Mouse (Mus musculus) forebrain, embryonic 11.5 days (tissue): Measurements from ENCODE around the gene Lars2. TPM values are rescaled to one million over a fixed set of nuclear protein-coding genes. Genes with fewer than 3 reads are reported as not detected.
A peak's percentile ranks its signal among the peaks of the same experiment; 100 is the strongest.
"Not testable (repeated sequence)": the region's sequence is repeated elsewhere in the genome, so short reads cannot be mapped to it uniquely, and the experiment has no call there.

Experiments
- ATAC-seq: fragments of 200-750 bp; cut with Nextera tagmentation; replicated peaks from 2 replicates; pipeline ENCODE4 v1.8.0; 2017; ENCODE audit warnings: moderate TSS enrichment; ENCODE audit not compliant: low FRiP score
- DNase-seq: peaks from one replicate; pipeline ENCODE4 v3.0.0-alpha.2; 2017; ENCODE audit warnings: low spot score
- H3K27ac ChIP-seq: fragments of 300-500 bp; sonication (generic); 2 replicates; pipeline ENCODE4 v1.5.1; 2014; ENCODE audit warnings: low read depth, low read length
- H3K27me3 ChIP-seq: fragments of 300-500 bp; sonication (generic); 2 replicates; pipeline ENCODE4 v1.6.1; 2014; ENCODE audit warnings: mild to moderate bottlenecking, low read length, mixed read lengths; ENCODE audit not compliant: control insufficient read depth, insufficient read depth
- H3K36me3 ChIP-seq: fragments of 300-500 bp; sonication (generic); 2 replicates; pipeline ENCODE4 v1.6.1; 2014; ENCODE audit warnings: mild to moderate bottlenecking, low read length, moderate library complexity, mixed read lengths; ENCODE audit not compliant: control insufficient read depth, insufficient read depth
- H3K4me1 ChIP-seq: fragments of 300-500 bp; sonication (generic); replicated peaks from 2 replicates; pipeline ENCODE4 v1.6.1; 2014; ENCODE audit warnings: low read length, mixed read lengths; ENCODE audit not compliant: control insufficient read depth, insufficient read depth
- H3K4me2 ChIP-seq: fragments of 300-500 bp; sonication (generic); 2 replicates; pipeline ENCODE4 v1.6.1; 2014; ENCODE audit warnings: low read depth, mild to moderate bottlenecking, low read length, moderate library complexity, mixed read lengths; ENCODE audit not compliant: severe bottlenecking
- H3K4me3 ChIP-seq: fragments of 300-500 bp; sonication (generic); 2 replicates; pipeline ENCODE4 v1.5.1; 2014; ENCODE audit warnings: low read depth, low read length
- H3K9ac ChIP-seq: fragments of 300-500 bp; sonication (generic); 2 replicates; pipeline ENCODE4 v1.6.1; 2014; ENCODE audit warnings: low read length
- H3K9me3 ChIP-seq: fragments of 300-500 bp; sonication (generic); 2 replicates; pipeline ENCODE4 v1.6.1; 2016; ENCODE audit warnings: low read length, mixed read lengths; ENCODE audit not compliant: control insufficient read depth
- WGBS: fragments of 180-500 bp; shearing (Covaris S2); extraction: QIAGEN DNeasy Blood & Tissue Kit; methylation state at CpG from one replicate; pipeline ENCODE4 v1.1.7; 2014; 5-methylcytosine and 5-hydroxymethylcytosine counted together
- polyA plus RNA-seq: library from polyadenylated mRNA; unstranded; fragments of >200 nt; fragmentation: Nextera tagmentation; extraction: Ambion mirVana; gene quantifications from 2 replicates; pipeline ENCODE4 v1.2.1, GENCODE M21; 2014

The Lars2 gene
- polyA plus RNA-seq, 1 experiment from 2014 or later, result 836 TPM

GRCm38 (mm10) chr9:123343069-123343468, 23.7 kb upstream of the Lars2 start:
- H3K27ac ChIP-seq, result no peak overlapping the region
- H3K4me2 ChIP-seq, result no peak overlapping the region
- H3K4me3 ChIP-seq, result no peak overlapping the region
- H3K36me3 ChIP-seq, result no peaks in the 10 kb centered on the region
- 83% methylated on average over 3 of the region's 3 CpGs for WGBS
- no peaks in the 10 kb centered on the region for H3K9me3 ChIP-seq
- H3K27me3 ChIP-seq, result no peaks in the 10 kb centered on the region
- no peak for DNase-seq
- no peaks in the 10 kb centered on the region for H3K4me1 ChIP-seq
- ATAC-seq, result no peak
- no peak overlapping the region for H3K9ac ChIP-seq

GRCm38 (mm10) chr9:123349286-123349685, 17.4 kb upstream of the Lars2 start:
- 82% methylated on average over 1 of the region's 1 CpGs for WGBS
- not testable (repeated sequence) for H3K4me3 ChIP-seq, H3K9ac ChIP-seq, H3K9me3 ChIP-seq, H3K27me3 ChIP-seq, ATAC-seq, H3K4me2 ChIP-seq, H3K4me1 ChIP-seq, DNase-seq, H3K36me3 ChIP-seq, H3K27ac ChIP-seq

- H3K4me3 ChIP-seq, result no peak overlapping the region
- no peaks in the 10 kb centered on the region for H3K36me3 ChIP-seq
- H3K4me1 ChIP-seq, result no peaks in the 10 kb centered on the region
- no peak for DNase-seq
- no peak for ATAC-seq
- H3K9ac ChIP-seq, result no peak overlapping the region
- no peak overlapping the region for H3K4me2 ChIP-seq
- no peaks in the 10 kb centered on the region for H3K27me3 ChIP-seq
- H3K9me3 ChIP-seq, result no peaks in the 10 kb centered on the region
- H3K27ac ChIP-seq, result no peak overlapping the region
- 61% methylated on average over 3 of the region's 3 CpGs for WGBS
Observed at GRCm38 (mm10) chr9:123359981-123360380, 6.7 kb upstream of the Lars2 start.

GRCm38 (mm10) chr9:123365353-123365752, 1.4 kb upstream of the Lars2 start:
- no peak overlapping the region for H3K9ac ChIP-seq
- H3K27ac ChIP-seq, result no peak overlapping the region
- no peaks in the 10 kb centered on the region for H3K27me3 ChIP-seq
- no peaks in the 10 kb centered on the region for H3K9me3 ChIP-seq
- no peak overlapping the region for H3K4me3 ChIP-seq
- no peaks in the 10 kb centered on the region for H3K36me3 ChIP-seq
- DNase-seq, result no peak
- ATAC-seq, result no peak
- 84% methylated on average over 1 of the region's 1 CpGs for WGBS
- H3K4me1 ChIP-seq, result no peaks in the 10 kb centered on the region
- no peak overlapping the region for H3K4me2 ChIP-seq

GRCm38 (mm10) chr9:123365942-123366707, 602 bp upstream of the Lars2 start:
- WGBS, result 41% methylated on average over 9 of the region's 9 CpGs
- H3K9ac ChIP-seq, result peak overlapping the region; percentile 79
- H3K9me3 ChIP-seq, result no peaks in the 10 kb centered on the region
- no peaks in the 10 kb centered on the region for H3K27me3 ChIP-seq
- peak overlapping the region; percentile 59 for H3K4me2 ChIP-seq
- H3K4me1 ChIP-seq, result no peaks in the 10 kb centered on the region
- no peak overlapping the region for H3K27ac ChIP-seq
- no peak for DNase-seq
- peak; percentile 54; the same call in 1 of the 2 replicates for ATAC-seq
- peak overlapping the region; percentile 78 for H3K4me3 ChIP-seq
- no peaks in the 10 kb centered on the region for H3K36me3 ChIP-seq

GRCm38 (mm10) chr9:123367636-123368035, 909 bp downstream of the Lars2 start:
- peak overlapping the region; percentile 79 for H3K9ac ChIP-seq
- H3K27me3 ChIP-seq, result no peaks in the 10 kb centered on the region
- no peaks in the 10 kb centered on the region for H3K4me1 ChIP-seq
- peak overlapping the region; percentile 56 for H3K4me2 ChIP-seq
- DNase-seq (no peak), ATAC-seq (no peak)
- H3K27ac ChIP-seq, result no peak overlapping the region
- no peaks in the 10 kb centered on the region for H3K9me3 ChIP-seq
- peak overlapping the region; percentile 78 for H3K4me3 ChIP-seq
- H3K36me3 ChIP-seq, result no peaks in the 10 kb centered on the region

GRCm38 (mm10) chr9:123382399-123382798, 15.7 kb downstream of the Lars2 start:
- H3K4me3 ChIP-seq, result no peak overlapping the region
- no peak for ATAC-seq
- peaks cover 3% of the 10 kb centered on the region; the same call in 1 of the 2 replicates for H3K4me1 ChIP-seq
- H3K36me3 ChIP-seq, result no peaks in the 10 kb centered on the region
- no peak overlapping the region for H3K27ac ChIP-seq
- no peaks in the 10 kb centered on the region for H3K27me3 ChIP-seq
- H3K4me2 ChIP-seq, result no peak overlapping the region
- no peak overlapping the region for H3K9ac ChIP-seq
- H3K9me3 ChIP-seq, result no peaks in the 10 kb centered on the region
- no peak for DNase-seq
- WGBS, result 84% methylated on average over 5 of the region's 5 CpGs

GRCm38 (mm10) chr9:123384696-123385095, 18.0 kb downstream of the Lars2 start:
- DNase-seq, result no peak
- Histone ChIP-seq H3K9me3 (no peaks in the 10 kb centered on the region), H3K27me3 (no peaks in the 10 kb centered on the region), H3K36me3 (no peaks in the 10 kb centered on the region), H3K9ac (no peak overlapping the region), H3K4me1 (peaks cover 3% of the 10 kb centered on the region; the same call in 1 of the 2 replicates), H3K27ac (no peak overlapping the region), H3K4me3 (no peak overlapping the region), H3K4me2 (no peak overlapping the region)
- WGBS, result 87% methylated on average over 3 of the region's 3 CpGs
- peak; percentile 55; the same call in 1 of the 2 replicates for ATAC-seq
